Mouse (Mus musculus) embryo, embryonic 9.5 days (tissue): ENCODE measurements around the gene Hoxb9.
A peak's percentile ranks its signal among the peaks of the same experiment; 100 is the strongest.

Experiments
- DNase-seq: peaks from one replicate; pipeline ENCODE4 v3.0.0-alpha.2; 2017; ENCODE audit errors: extremely low spot score

The Hoxb9 gene

GRCm38 (mm10) chr11:96313806-96314428 lies 42.7 kb downstream of the Hoxb9 start:
- DNase-seq: no peak

GRCm38 (mm10) chr11:96314671-96315343 lies 43.5 kb downstream of the Hoxb9 start:
- no peak for DNase-seq

- DNase-seq: no peak
Measured at GRCm38 (mm10) chr11:96315344-96315681, 44.1 kb downstream of the Hoxb9 start.

- no peak for DNase-seq
Measured at GRCm38 (mm10) chr11:96316696-96317607, 45.7 kb downstream of the Hoxb9 start.

- DNase-seq: no peak
Measured at GRCm38 (mm10) chr11:96317608-96318367, 46.5 kb downstream of the Hoxb9 start, which contains the start of gene Hoxb4. TSS of gene Hoxb4 (plus strand) at chr11:96318267.

GRCm38 (mm10) chr11:96318368-96319070 lies 47.3 kb downstream of the Hoxb9 start:
- DNase-seq: peak; percentile 84

GRCm38 (mm10) chr11:96319071-96319902 lies 48.0 kb downstream of the Hoxb9 start:
- peak; percentile 79 for DNase-seq

GRCm38 (mm10) chr11:96319910-96320309 lies 48.7 kb downstream of the Hoxb9 start:
- no peak for DNase-seq

GRCm38 (mm10) chr11:96320688-96321087 lies 49.4 kb downstream of the Hoxb9 start:
- DNase-seq: no peak

GRCm38 (mm10) chr11:96321846-96322245 lies 50.6 kb downstream of the Hoxb9 start:
- no peak for DNase-seq

GRCm38 (mm10) chr11:96322738-96323137 lies 51.5 kb downstream of the Hoxb9 start:
- DNase-seq: no peak

- DNase-seq: no peak
Measured at GRCm38 (mm10) chr11:96323154-96323553, 51.9 kb downstream of the Hoxb9 start, which contains the start of gene Hoxb3. TSS of gene Hoxb3 (plus strand) at chr11:96323326.

GRCm38 (mm10) chr11:96324125-96324524 lies 52.9 kb downstream of the Hoxb9 start:
- DNase-seq: peak; percentile 79

GRCm38 (mm10) chr11:96324965-96325364 lies 53.7 kb downstream of the Hoxb9 start:
- DNase-seq: no peak

- DNase-seq: no peak
Measured at GRCm38 (mm10) chr11:96325747-96326212, 54.5 kb downstream of the Hoxb9 start.
